Mouse (Mus musculus) embryonic facial prominence, embryonic 15.5 days (tissue): Measurements from ENCODE around the gene Cachd1. TPM values are rescaled to one million over a fixed set of nuclear protein-coding genes. Genes with fewer than 3 reads are reported as not detected.

Source experiments
- ATAC-seq: fragments of 200-750 bp; cut with Nextera tagmentation; 2 replicates; pipeline ENCODE4 v1.8.0; 2017; ENCODE audit warnings: low read depth, moderate TSS enrichment; ENCODE audit not compliant: insufficient number of reproducible peaks, low FRiP score, low TSS enrichment
- H3K27ac ChIP-seq: fragments of 300-500 bp; sonication (generic); replicated peaks from 2 replicates; pipeline ENCODE4 v1.5.1; 2015; ENCODE audit warnings: mild to moderate bottlenecking, inconsistent platforms
- H3K27me3 ChIP-seq: fragments of 300-500 bp; sonication (generic); 2 replicates; pipeline ENCODE4 v1.6.1; 2015; ENCODE audit warnings: inconsistent platforms
- H3K36me3 ChIP-seq: fragments of 300-500 bp; sonication (generic); 2 replicates; pipeline ENCODE4 v1.6.1; 2015; ENCODE audit warnings: mild to moderate bottlenecking, inconsistent platforms
- H3K4me1 ChIP-seq: fragments of 300-500 bp; sonication (generic); 2 replicates; pipeline ENCODE4 v1.6.1; 2015; ENCODE audit warnings: inconsistent platforms
- H3K4me2 ChIP-seq: fragments of 300-500 bp; sonication (generic); replicated peaks from 2 replicates; pipeline ENCODE4 v1.6.1; 2015; ENCODE audit warnings: mild to moderate bottlenecking, inconsistent platforms
- H3K4me3 ChIP-seq: fragments of 300-500 bp; sonication (generic); replicated peaks from 2 replicates; pipeline ENCODE4 v1.5.1; 2015; ENCODE audit warnings: mild to moderate bottlenecking, inconsistent platforms
- H3K9ac ChIP-seq: fragments of 300-500 bp; sonication (generic); 2 replicates; pipeline ENCODE4 v1.6.1; 2015; ENCODE audit warnings: inconsistent platforms
- H3K9me3 ChIP-seq: fragments of 300-500 bp; sonication (generic); replicated peaks from 2 replicates; pipeline ENCODE4 v1.6.1; 2016; ENCODE audit warnings: inconsistent platforms
- WGBS: fragments of 180-500 bp; shearing (Covaris S2); methylation state at CpG from one replicate; pipeline ENCODE4 v1.1.7; 2015; 5-methylcytosine and 5-hydroxymethylcytosine counted together
- polyA plus RNA-seq: library from polyadenylated mRNA; unstranded; fragments of >200 nt; fragmentation: Nextera tagmentation; extraction: Ambion mirVana; gene quantifications from 2 replicates; pipeline ENCODE4 v1.2.1, GENCODE M21; 2015

Cachd1 gene
- polyA plus RNA-seq, 1 experiment from 2014 or later, result 34.2 TPM

- Histone ChIP-seq H3K4me2 (no peak overlapping the region), H3K9me3 (no peaks in the 10 kb centered on the region), H3K27me3 (no peaks in the 10 kb centered on the region), H3K4me3 (no peak overlapping the region), H3K4me1 (peaks cover 17% of the 10 kb centered on the region; the same call in 1 of the 2 replicates), H3K27ac (peak overlapping the region; percentile 44; the same call in 1 of the 2 replicates), H3K9ac (no peak overlapping the region), H3K36me3 (no peaks in the 10 kb centered on the region)
- ATAC-seq, result no peak
- 16% methylated on average over 11 of the region's 11 CpGs for WGBS
These were observed 134.3 kb downstream of the Cachd1 start for GRCm38 (mm10) chr4:100910605-100911330.

GRCm38 (mm10) chr4:100911658-100912057 is 135.2 kb downstream of the Cachd1 start:
- H3K9ac ChIP-seq, result no peak overlapping the region
- H3K9me3 ChIP-seq, result no peaks in the 10 kb centered on the region
- 47% methylated on average over 2 of the region's 3 CpGs for WGBS
- peaks cover 17% of the 10 kb centered on the region; the same call in 1 of the 2 replicates for H3K4me1 ChIP-seq
- H3K4me2 ChIP-seq, result no peak overlapping the region
- ATAC-seq, result no peak
- H3K4me3 ChIP-seq, result no peak overlapping the region
- no peaks in the 10 kb centered on the region for H3K36me3 ChIP-seq
- H3K27ac ChIP-seq, result no peak overlapping the region
- no peaks in the 10 kb centered on the region for H3K27me3 ChIP-seq

GRCm38 (mm10) chr4:100913666-100914065 is 137.2 kb downstream of the Cachd1 start:
- Histone ChIP-seq H3K27ac (no peak overlapping the region), H3K9me3 (no peaks in the 10 kb centered on the region), H3K9ac (no peak overlapping the region), H3K4me2 (no peak overlapping the region), H3K4me3 (no peak overlapping the region), H3K36me3 (no peaks in the 10 kb centered on the region), H3K4me1 (peaks cover 17% of the 10 kb centered on the region; the same call in 1 of the 2 replicates), H3K27me3 (no peaks in the 10 kb centered on the region)
- no peak for ATAC-seq
- 66% methylated on average over 4 of the region's 4 CpGs for WGBS

- no peak overlapping the region for H3K4me2 ChIP-seq
- ATAC-seq, result no peak
- WGBS, result 27% methylated on average over 3 of the region's 3 CpGs
These were observed 138.1 kb downstream of the Cachd1 start for GRCm38 (mm10) chr4:100914532-100914931.

DNA sequence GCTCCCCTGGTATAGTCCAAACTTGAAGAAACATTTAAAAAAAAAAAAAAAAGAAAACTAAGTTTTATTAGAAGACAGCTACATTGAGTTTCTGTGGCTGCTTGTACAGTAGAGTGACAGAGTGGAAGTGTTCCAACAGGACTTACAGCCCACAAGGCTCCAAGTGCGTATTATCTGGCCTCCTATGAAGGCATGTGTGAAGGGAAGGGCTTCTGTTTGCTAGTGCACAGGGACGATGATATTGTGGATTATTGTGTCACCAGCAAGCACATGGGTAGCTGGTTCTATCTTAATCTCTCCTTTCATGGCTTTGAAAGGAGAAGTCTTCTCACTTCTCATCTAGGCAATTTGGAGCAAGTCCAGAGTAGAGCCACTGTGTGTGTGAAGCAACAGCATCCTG is 138.6 kb downstream of the Cachd1 start:
- H3K9me3 ChIP-seq, result no peaks in the 10 kb centered on the region
- H3K27ac ChIP-seq, result no peak overlapping the region
- peaks cover 10% of the 10 kb centered on the region; the same call in 1 of the 2 replicates for H3K4me1 ChIP-seq
- H3K4me3 ChIP-seq, result no peak overlapping the region
- H3K4me2 ChIP-seq, result no peak overlapping the region
- H3K9ac ChIP-seq, result no peak overlapping the region
- H3K27me3 ChIP-seq, result no peaks in the 10 kb centered on the region
- 65% methylated on average over 2 of the region's 2 CpGs for WGBS
- H3K36me3 ChIP-seq, result peaks cover 4% of the 10 kb centered on the region; the same call in 1 of the 2 replicates
- ATAC-seq, result no peak

More at GRCm38 (mm10) chr4:100914532-100914931, 138.1 kb downstream of the Cachd1 start:
- Histone ChIP-seq H3K36me3 (no peaks in the 10 kb centered on the region), H3K9ac (no peak overlapping the region), H3K4me1 (peaks cover 15% of the 10 kb centered on the region; the same call in 1 of the 2 replicates), H3K27me3 (no peaks in the 10 kb centered on the region), H3K27ac (no peak overlapping the region), H3K9me3 (no peaks in the 10 kb centered on the region), H3K4me3 (no peak overlapping the region)

- Histone ChIP-seq H3K9ac (no peak overlapping the region), H3K9me3 (no peaks in the 10 kb centered on the region), H3K4me1 (0 out of 2 replicates have a peak, but pooled peaks cover 2% of the 10 kb centered on the region), H3K36me3 (peaks cover 13% of the 10 kb centered on the region; the same call in 1 of the 2 replicates), H3K27ac (no peak overlapping the region), H3K4me3 (no peak overlapping the region), H3K4me2 (no peak overlapping the region), H3K27me3 (no peaks in the 10 kb centered on the region)
- no peak for ATAC-seq
- WGBS, result 86% methylated on average over 1 of the region's 1 CpGs
These were observed 141.0 kb downstream of the Cachd1 start for GRCm38 (mm10) chr4:100917511-100917910.

- peaks cover 19% of the 10 kb centered on the region for H3K4me1 ChIP-seq
- no peaks in the 10 kb centered on the region for H3K9me3 ChIP-seq
- ATAC-seq, result no peak
- 82% methylated on average over 1 of the region's 1 CpGs for whole genome bisulfite sequencing
- no peak overlapping the region for H3K4me3 ChIP-seq
- no peak overlapping the region for H3K4me2 ChIP-seq
- H3K27me3 ChIP-seq, result no peaks in the 10 kb centered on the region
- no peak overlapping the region for H3K9ac ChIP-seq
- H3K27ac ChIP-seq, result no peak overlapping the region
- H3K36me3 ChIP-seq, result peaks cover 15% of the 10 kb centered on the region; the same call in 1 of the 2 replicates
These were observed 143.9 kb downstream of the Cachd1 start for GRCm38 (mm10) chr4:100920413-100920812.

GRCm38 (mm10) chr4:100922816-100923554 is 146.5 kb downstream of the Cachd1 start:
- H3K4me1 ChIP-seq, result peaks cover 32% of the 10 kb centered on the region
- no peaks in the 10 kb centered on the region for H3K9me3 ChIP-seq
- peak; percentile 19; the same call in 1 of the 2 replicates for ATAC-seq
- no peak overlapping the region for H3K4me3 ChIP-seq
- H3K9ac ChIP-seq, result no peak overlapping the region
- no peaks in the 10 kb centered on the region for H3K27me3 ChIP-seq
- 44% methylated on average over 11 of the region's 11 CpGs for WGBS
- H3K27ac ChIP-seq, result no peak overlapping the region
- no peak overlapping the region for H3K4me2 ChIP-seq
- H3K36me3 ChIP-seq, result peaks cover 15% of the 10 kb centered on the region; the same call in 1 of the 2 replicates

GRCm38 (mm10) chr4:100923598-100923997 is 147.1 kb downstream of the Cachd1 start:
- no peaks in the 10 kb centered on the region for H3K9me3 ChIP-seq
- H3K4me1 ChIP-seq, result peaks cover 32% of the 10 kb centered on the region
- no peak for ATAC-seq
- peaks cover 15% of the 10 kb centered on the region; the same call in 1 of the 2 replicates for H3K36me3 ChIP-seq
- no peaks in the 10 kb centered on the region for H3K27me3 ChIP-seq
- no peak overlapping the region for H3K9ac ChIP-seq
- H3K27ac ChIP-seq, result no peak overlapping the region
- H3K4me3 ChIP-seq, result no peak overlapping the region
- no peak overlapping the region for H3K4me2 ChIP-seq
- WGBS, result 46% methylated on average over 6 of the region's 6 CpGs

DNA sequence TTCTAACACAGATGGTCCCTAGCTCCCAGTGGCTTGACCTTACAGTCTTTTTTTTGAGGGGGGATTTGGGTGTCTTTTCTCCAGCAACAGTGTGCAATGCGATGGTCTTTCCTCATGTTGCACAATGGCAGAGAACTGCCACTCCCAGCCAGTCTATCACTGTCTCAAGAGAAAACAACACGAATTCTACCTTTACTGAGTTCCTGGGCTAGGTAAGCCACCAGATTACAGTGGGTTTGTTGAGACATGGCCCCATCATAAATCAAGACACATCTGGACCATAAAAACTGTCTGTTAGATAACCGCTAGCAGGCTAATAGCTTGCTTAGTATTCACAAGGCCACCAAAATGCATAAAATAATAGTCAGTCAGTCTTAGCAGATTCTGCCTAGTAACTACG is 147.8 kb downstream of the Cachd1 start:
- no peak for ATAC-seq

GRCm38 (mm10) chr4:100925153-100925552 is 148.7 kb downstream of the Cachd1 start:
- Histone ChIP-seq H3K4me3 (no peak overlapping the region), H3K36me3 (peaks cover 10% of the 10 kb centered on the region; the same call in 1 of the 2 replicates), H3K9me3 (no peaks in the 10 kb centered on the region), H3K4me1 (peaks cover 32% of the 10 kb centered on the region), H3K4me2 (no peak overlapping the region), H3K27me3 (no peaks in the 10 kb centered on the region), H3K9ac (no peak overlapping the region), H3K27ac (no peak overlapping the region)
- ATAC-seq, result no peak
- 86% methylated on average over 1 of the region's 1 CpGs for WGBS

More for the DNA sequence above, 147.8 kb downstream of the Cachd1 start:
- Histone ChIP-seq H3K27me3 (no peaks in the 10 kb centered on the region), H3K27ac (no peak overlapping the region), H3K4me2 (no peak overlapping the region), H3K4me3 (no peak overlapping the region), H3K36me3 (peaks cover 15% of the 10 kb centered on the region; the same call in 1 of the 2 replicates), H3K9me3 (no peaks in the 10 kb centered on the region), H3K4me1 (peaks cover 32% of the 10 kb centered on the region), H3K9ac (no peak overlapping the region)
- WGBS, result 74% methylated on average over 4 of the region's 4 CpGs
